Mouse (Mus musculus) MEL (cell line): ENCODE measurements around the gene Abhd11. TPM values are rescaled to one million over a fixed set of nuclear protein-coding genes. Genes with fewer than 3 reads are reported as not detected.

Source experiments
- DNase-seq: peaks from one replicate; pipeline ENCODE4 v3.0.0; 2011; ENCODE audit warnings: low read depth, low spot score
- H3K27ac ChIP-seq: 2 replicates; pipeline ENCODE4 v1.5.1; 2012; ENCODE audit warnings: low read depth, mild to moderate bottlenecking, control low read depth, low read length, moderate library complexity; ENCODE audit not compliant: control insufficient read depth
- H3K27me3 ChIP-seq, 2 experiments: fragments of 150-350 bp in 1 of 2; sonication (generic) in 1 of 2; 2 replicates each; pipeline ENCODE4 v1.6.1; 2012; ENCODE audit warnings: low read length in 2 of 2, mild to moderate bottlenecking in 2 of 2, improper control_type of control experiment in 1 of 2, moderate library complexity in 1 of 2; ENCODE audit not compliant: insufficient read depth in 2 of 2, control insufficient read depth in 1 of 2
- H3K36me3 ChIP-seq, 2 experiments: 2 replicates each; pipeline ENCODE4 v1.6.1; 2012 to 2014; ENCODE audit warnings: low read length in 2 of 2, improper control_type of control experiment in 1 of 2, inconsistent platforms in 1 of 2, mild to moderate bottlenecking in 1 of 2; ENCODE audit not compliant: insufficient read depth in 2 of 2, control insufficient read depth in 1 of 2
- H3K4me1 ChIP-seq, 2 experiments: fragments of 150-350 bp in 1 of 2; sonication (generic) in 1 of 2; 2 replicates each; pipeline ENCODE4 v1.6.1; 2012; ENCODE audit warnings: low read length in 2 of 2, improper control_type of control experiment in 1 of 2, mild to moderate bottlenecking in 1 of 2; ENCODE audit not compliant: insufficient read depth in 2 of 2, control insufficient read depth in 1 of 2
- H3K4me3 ChIP-seq, 2 experiments: fragments of 150-350 bp in 1 of 2; sonication (generic) in 1 of 2; 2 replicates each; pipeline ENCODE4 v1.5.1; 2012; ENCODE audit warnings: low read depth in 2 of 2, low read length in 2 of 2, mild to moderate bottlenecking in 2 of 2, moderate library complexity in 2 of 2, control low read depth in 1 of 2, improper control_type of control experiment in 1 of 2; ENCODE audit not compliant: control insufficient read depth in 1 of 2, insufficient read depth in 1 of 2
- H3K79me2 ChIP-seq: 2 replicates; pipeline ENCODE4 v1.6.1; 2012; ENCODE audit warnings: mild to moderate bottlenecking, low read length, moderate library complexity; ENCODE audit not compliant: control insufficient read depth, poor library complexity, insufficient read depth
- H3K9ac ChIP-seq: 2 replicates; pipeline ENCODE4 v1.6.1; 2012; ENCODE audit warnings: low read depth, mild to moderate bottlenecking, control low read depth, low read length, moderate library complexity; ENCODE audit not compliant: control insufficient read depth, poor library complexity, severe bottlenecking
- H3K9me3 ChIP-seq: fragments of 150-350 bp; sonication (generic); replicated peaks from 2 replicates; pipeline ENCODE4 v1.6.1; 2012; ENCODE audit warnings: mild to moderate bottlenecking, low read length, improper control_type of control experiment, moderate library complexity; ENCODE audit not compliant: insufficient read depth
- BHLHE40 ChIP-seq: IDR thresholded peaks from 2 replicates; pipeline ENCODE4 v1.6.1; 2012; ENCODE audit warnings: low read depth, mild to moderate bottlenecking, inconsistent platforms, low read length, improper control_type of control experiment, borderline replicate concordance
- CHD1 ChIP-seq: IDR thresholded peaks from 2 replicates; pipeline ENCODE4 v1.6.1; 2012; ENCODE audit warnings: low read depth, mild to moderate bottlenecking, inconsistent platforms, low read length, improper control_type of control experiment
- CTCF ChIP-seq, 3 experiments: IDR thresholded peaks in 2 of 3; conservative IDR thresholded peaks in 1 of 3; 2 replicates each; pipeline ENCODE4 v1.5.1; 2011 to 2012; ENCODE audit warnings: low read length in 3 of 3, low read depth in 2 of 3, mild to moderate bottlenecking in 2 of 3, improper control_type of control experiment in 1 of 3, inconsistent platforms in 1 of 3, mixed read lengths in 1 of 3, moderate library complexity in 1 of 3; ENCODE audit not compliant: control insufficient read depth in 1 of 3, insufficient read depth in 1 of 3, poor library complexity in 1 of 3, severe bottlenecking in 1 of 3
- ELF1 ChIP-seq: IDR thresholded peaks from 2 replicates; pipeline ENCODE4 v1.6.1; 2014; ENCODE audit warnings: low read depth, mild to moderate bottlenecking, inconsistent platforms, low read length, improper control_type of control experiment, moderate library complexity
- EP300 ChIP-seq, 2 experiments: IDR thresholded peaks; 2 replicates each; pipeline ENCODE4 v1.6.1; 2011; ENCODE audit warnings: improper control_type of control experiment in 2 of 2, low read length in 2 of 2, low read depth in 1 of 2, mild to moderate bottlenecking in 1 of 2
- ETS1 ChIP-seq: IDR thresholded peaks from 2 replicates; pipeline ENCODE4 v1.6.1; 2012; ENCODE audit warnings: low read depth, mild to moderate bottlenecking, inconsistent platforms, low read length, improper control_type of control experiment, moderate library complexity
- GABPA ChIP-seq: IDR thresholded peaks from 2 replicates; pipeline ENCODE4 v1.6.1; 2012; ENCODE audit warnings: low read depth, mild to moderate bottlenecking, inconsistent platforms, low read length, improper control_type of control experiment, moderate library complexity
- KAT2A ChIP-seq: conservative IDR thresholded peaks from 2 replicates; pipeline ENCODE4 v1.6.1; 2012; ENCODE audit warnings: low read depth, low read length, improper control_type of control experiment, inconsistent platforms
- MEF2A ChIP-seq: IDR thresholded peaks from 2 replicates; pipeline ENCODE4 v1.6.1; 2014; ENCODE audit warnings: low read depth, mild to moderate bottlenecking, inconsistent platforms, low read length, improper control_type of control experiment; ENCODE audit not compliant: poor library complexity, insufficient replicate concordance, severe bottlenecking; ENCODE audit errors: extremely low read depth
- MXI1 ChIP-seq: IDR thresholded peaks from 2 replicates; pipeline ENCODE4 v1.6.1; 2011; ENCODE audit warnings: mild to moderate bottlenecking, low read depth, low read length, improper control_type of control experiment
- MYB ChIP-seq: IDR thresholded peaks from 2 replicates; pipeline ENCODE4 v1.6.1; 2011; ENCODE audit warnings: mild to moderate bottlenecking, low read depth, low read length, improper control_type of control experiment
- MYC ChIP-seq: IDR thresholded peaks from 2 replicates; pipeline ENCODE4 v1.6.1; 2011; ENCODE audit warnings: low read depth, mild to moderate bottlenecking, low read length, improper control_type of control experiment, moderate library complexity
- POLR2A ChIP-seq, 2 experiments: IDR thresholded peaks; 2 replicates each; pipeline ENCODE4 v1.6.1; 2011 to 2012; ENCODE audit warnings: low read length in 2 of 2, mild to moderate bottlenecking in 2 of 2, control low read depth in 1 of 2, improper control_type of control experiment in 1 of 2, low read depth in 1 of 2, moderate library complexity in 1 of 2; ENCODE audit not compliant: control insufficient read depth in 1 of 2, insufficient read depth in 1 of 2, poor library complexity in 1 of 2
- RCOR1 ChIP-seq: IDR thresholded peaks from 2 replicates; pipeline ENCODE4 v1.6.1; 2012; ENCODE audit warnings: low read depth, mild to moderate bottlenecking, inconsistent platforms, low read length, improper control_type of control experiment
- SIN3A ChIP-seq: IDR thresholded peaks from 2 replicates; pipeline ENCODE4 v1.6.1; 2012; ENCODE audit warnings: low read length, improper control_type of control experiment, inconsistent platforms
- USF1 ChIP-seq: IDR thresholded peaks from 2 replicates; pipeline ENCODE4 v1.6.1; 2014; ENCODE audit warnings: low read depth, mild to moderate bottlenecking, inconsistent platforms, low read length, improper control_type of control experiment, moderate library complexity
- ZC3H11A ChIP-seq: IDR thresholded peaks from 2 replicates; pipeline ENCODE4 v1.6.1; 2012; ENCODE audit warnings: low read depth, mild to moderate bottlenecking, inconsistent platforms, low read length, improper control_type of control experiment
- ZKSCAN1 ChIP-seq: IDR thresholded peaks from 2 replicates; pipeline ENCODE4 v1.6.1; 2012; ENCODE audit warnings: low read depth, mild to moderate bottlenecking, inconsistent platforms, low read length, improper control_type of control experiment, moderate library complexity
- ZMIZ1 ChIP-seq: IDR thresholded peaks from 2 replicates; pipeline ENCODE4 v1.6.1; 2012; ENCODE audit warnings: low read depth, mild to moderate bottlenecking, inconsistent platforms, low read length, improper control_type of control experiment, moderate library complexity
- polyA plus RNA-seq, 2 experiments: library from polyadenylated mRNA; stranded (reverse) in 1 of 2; unstranded in 1 of 2; fragments of >175 nt in 1 of 2; fragments of >200 nt in 1 of 2; gene quantifications; 2 replicates each; pipeline versions ENCODE4 v1.2.1 to v1.2.4; 2012; ENCODE audit warnings: low replicate concordance in 2 of 2, low read depth in 1 of 2; ENCODE audit not compliant: insufficient read length in 2 of 2, insufficient read depth in 1 of 2, missing spikeins in 1 of 2
- total RNA-seq: library from RNA; depleted of rRNA; stranded (reverse); fragments of 300-350 nt; gene quantifications from 2 replicates; pipeline ENCODE4 v1.2.3, GENCODE M21; 2012

Abhd11 gene
- total and polyA plus RNA-seq, 3 experiments = 51.7 to 55.9 TPM; not detected in 1

GRCm38 (mm10) chr5:135010320-135010709 is 1.4 kb downstream of the Abhd11 start:
- no peaks in the 10 kb centered on the region for H3K9me3 ChIP-seq
- no peak for TF ChIP-seq KAT2A
- TF ChIP-seq CHD1 = no peak
- TF ChIP-seq CTCF (IDR thresholded peaks at IDR 0.05 in 2 of 3, conservative IDR thresholded peaks at IDR 0.05 in 1 of 3; ENCODE audit: control insufficient read depth in 1 of 3, insufficient read depth in 1 of 3, low read depth in 2 of 3, low read length in 3 of 3, poor library complexity in 1 of 3, severe bottlenecking in 1 of 3) = no peak
- no peak for TF ChIP-seq ZC3H11A
- no peak for TF ChIP-seq POLR2A (IDR thresholded peaks at IDR 0.05; ENCODE audit: control insufficient read depth in 1 of 2, insufficient read depth in 1 of 2, low read depth in 1 of 2, low read length in 2 of 2, poor library complexity in 1 of 2)
- TF ChIP-seq SIN3A = no peak
- no peak for TF ChIP-seq BHLHE40
- TF ChIP-seq ETS1 = no peak
- TF ChIP-seq MYB = no peak
- TF ChIP-seq ZMIZ1 = no peak
- no peak for TF ChIP-seq USF1
- no peak for TF ChIP-seq MYC
- no peak for TF ChIP-seq MEF2A
- TF ChIP-seq GABPA = no peak
- TF ChIP-seq MXI1 = no peak
- TF ChIP-seq, all 39 proteins: peak for 0
- Histone ChIP-seq H3K4me1 (peaks cover 2 to 14% of the 10 kb centered on the region in 2 experiments; a peak in 3 of 4 replicates), H3K27me3 (peaks cover 0 to 3% of the 10 kb centered on the region in 2 experiments; a peak in 2 of 4 replicates), H3K79me2 (peaks cover 5% of the 10 kb centered on the region; the same call in 1 of the 2 replicates), H3K36me3 (peaks cover 0 to 3% of the 10 kb centered on the region in 2 experiments; a peak in 2 of 4 replicates), H3K9ac (peak overlapping the region; percentile 93), H3K27ac (peak overlapping the region; percentile 92), H3K4me3 (peak overlapping the region; percentile 85 to 97)
- no peak for DNase-seq

- Histone ChIP-seq H3K36me3 (peaks cover 0 to 3% of the 10 kb centered on the region in 2 experiments; a peak in 2 of 4 replicates), H3K79me2 (peaks cover 5% of the 10 kb centered on the region; the same call in 1 of the 2 replicates), H3K27me3 (no peaks in the 10 kb centered on the region)
- TF ChIP-seq RCOR1 (no peak), ZMIZ1 (no peak), KAT2A (no peak), MYC (no peak), GABPA (no peak), EP300 (IDR thresholded peaks at IDR 0.05; ENCODE audit: low read depth in 1 of 2, low read length in 2 of 2) (no peak), ZKSCAN1 (no peak), ELF1 (no peak), SIN3A (no peak), POLR2A (IDR thresholded peaks at IDR 0.05; ENCODE audit: control insufficient read depth in 1 of 2, insufficient read depth in 1 of 2, low read depth in 1 of 2, low read length in 2 of 2, poor library complexity in 1 of 2) (no peak)
- TF ChIP-seq, all 39 proteins: peak for 0
- Histone ChIP-seq H3K4me1 (peaks cover 2 to 14% of the 10 kb centered on the region in 2 experiments; a peak in 3 of 4 replicates), H3K9ac (no peak overlapping the region), H3K4me3 (no peak overlapping the region), H3K9me3 (no peaks in the 10 kb centered on the region), H3K27ac (no peak overlapping the region)
- DNase-seq = no peak
Observed at GRCm38 (mm10) chr5:135010841-135011743, 2.1 kb downstream of the Abhd11 start.
